Mouse (Mus musculus): Measurements from ENCODE around the gene Kif18b.

Kif18b gene

GRCm38 (mm10) chr11:102924557-102925350, at the start of gene Kif18b:
TSS of gene Kif18b (minus strand) at chr11:102925124.
- peak; percentile 99 for DNase-seq

- no peak for DNase-seq
These were observed 47.4 kb upstream of the Kif18b start for GRCm38 (mm10) chr11:102972326-102972725.

- DNase-seq, result no peak
These were observed 46.7 kb upstream of the Kif18b start for GRCm38 (mm10) chr11:102971604-102972003.

- no peak for DNase-seq
These were observed 39.7 kb upstream of the Kif18b start for GRCm38 (mm10) chr11:102964547-102965091.

- DNase-seq, result peak; percentile 67
These were observed 39.1 kb upstream of the Kif18b start for GRCm38 (mm10) chr11:102963855-102964546.

- DNase-seq, result peak; percentile 69
These were observed 38.4 kb upstream of the Kif18b start for GRCm38 (mm10) chr11:102963246-102963854.

- no peak for DNase-seq
These were observed 37.9 kb upstream of the Kif18b start for GRCm38 (mm10) chr11:102962861-102963245.

- no peak for DNase-seq
These were observed 36.2 kb upstream of the Kif18b start for GRCm38 (mm10) chr11:102961082-102961481.

GRCm38 (mm10) chr11:102958870-102959269, 33.9 kb upstream of the Kif18b start:
- no peak for DNase-seq

- no peak for DNase-seq
These were observed 33.5 kb upstream of the Kif18b start for GRCm38 (mm10) chr11:102958431-102958830.

GRCm38 (mm10) chr11:102957692-102958091, 32.8 kb upstream of the Kif18b start:
- no peak for DNase-seq

- DNase-seq, result peak; percentile 43
These were observed 32.2 kb upstream of the Kif18b start for GRCm38 (mm10) chr11:102956962-102957614.

GRCm38 (mm10) chr11:102952922-102953321, 28.0 kb upstream of the Kif18b start:
- peak; percentile 39 for DNase-seq

GRCm38 (mm10) chr11:102948043-102948961, 23.4 kb upstream of the Kif18b start:
- DNase-seq, result peak; percentile 49

GRCm38 (mm10) chr11:102946992-102947343, 22.0 kb upstream of the Kif18b start:
- DNase-seq, result no peak

GRCm38 (mm10) chr11:102946265-102946991, 21.5 kb upstream of the Kif18b start, which contains the start of gene C1ql1:
TSS of gene C1ql1 (minus strand) at chr11:102946688.
- DNase-seq, result peak; percentile 97

GRCm38 (mm10) chr11:102945306-102946264, 20.7 kb upstream of the Kif18b start:
- DNase-seq, result peak; percentile 31

- DNase-seq, result no peak
These were observed 16.3 kb upstream of the Kif18b start for GRCm38 (mm10) chr11:102941236-102941635.

GRCm38 (mm10) chr11:102939024-102939675, 14.2 kb upstream of the Kif18b start:
- no peak for DNase-seq
